12 mouse cellular contexts compared by ENCODE assay signal in the genomic region with DNA sequence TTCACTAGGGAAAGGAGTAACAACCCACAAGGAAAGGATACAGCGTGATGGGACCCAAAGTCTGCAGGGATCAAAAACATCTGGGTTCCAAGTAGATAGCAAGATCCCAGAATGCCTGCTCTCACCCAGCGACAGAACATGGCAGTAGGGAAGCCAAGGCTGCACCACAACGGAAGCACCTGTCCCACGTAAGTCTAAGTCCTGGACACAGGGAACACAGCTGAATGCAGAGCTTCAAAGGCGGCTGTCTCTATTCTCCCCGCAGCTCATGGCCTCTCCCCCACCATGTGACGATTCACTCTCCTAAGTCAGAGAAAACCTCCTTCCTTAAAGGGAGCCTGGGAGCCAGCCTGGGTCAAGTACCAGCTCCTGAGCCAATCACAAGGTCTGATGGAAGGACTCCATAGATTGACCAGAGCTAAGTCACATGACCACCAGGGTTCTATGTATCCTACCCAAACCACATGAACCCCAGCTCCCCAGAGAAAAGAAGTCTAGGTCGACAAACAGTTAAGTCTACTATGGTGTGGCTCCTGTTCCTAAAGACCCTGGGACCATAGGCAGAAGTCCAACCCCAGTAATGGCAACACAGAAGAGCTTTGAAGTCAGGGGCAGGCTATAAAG. TPM values are rescaled to one million over a fixed set of nuclear protein-coding genes. Genes with fewer than 3 reads are reported as not detected.
DNase-seq lines count a peak whose midpoint lies in the region; ATAC-seq and TF ChIP-seq lines count a peak whose summit lies in the region.
"Had no signal": no experiment of that assay in that cellular context is flagged by ENCODE, and none has a peak within 500 bp of the region (broad histone marks: within the 10 kb centered on the region; RNA-seq: fewer than 3 reads in every experiment).

No protein-coding gene starts in this region.

- WGBS in heart, embryonic 13.5 days, result 79% methylated on average over 8 of the region's 8 CpGs
- WGBS in kidney, embryonic 16.5 days, result 76% methylated on average over 8 of the region's 8 CpGs
- WGBS in midbrain, embryonic 15.5 days, result 88% methylated on average over 8 of the region's 8 CpGs

- TF ChIP-seq RAD21 in MEL (IDR thresholded peaks at IDR 0.05; ENCODE audit: low read depth, low read length), result no peak

- H3K4me3 ChIP-seq in heart, embryonic 13.5 days, result no peak overlapping the region
- no peak overlapping the region for H3K4me3 ChIP-seq in kidney, embryonic 16.5 days (ENCODE audit: low read length)
- no peak overlapping the region for H3K4me3 ChIP-seq in MEL (ENCODE audit: control insufficient read depth in 1 of 2, insufficient read depth in 1 of 2, low read depth in 2 of 2, low read length in 2 of 2)
- no peak overlapping the region for H3K4me3 ChIP-seq in midbrain, embryonic 15.5 days
- H3K4me3 ChIP-seq: embryonic facial prominence, embryonic 12.5 days; liver, embryonic 13.5 days had no signal

- peaks cover 72% of the 10 kb centered on the region for H3K79me2 ChIP-seq in MEL (ENCODE audit: control insufficient read depth, insufficient read depth, low read length, poor library complexity)

- ATAC-seq in heart, embryonic 13.5 days (ENCODE audit: extremely low read depth, insufficient number of reproducible peaks, low FRiP score, low TSS enrichment), result no peak
- ATAC-seq in kidney, embryonic 16.5 days (ENCODE audit: low FRiP score, low TSS enrichment), result peak; percentile 5; the same call in 1 of the 2 replicates
- ATAC-seq in midbrain, embryonic 15.5 days (replicated peaks), result 0 out of 2 replicates have a peak, but pooled peaks have one; percentile 2
- ATAC-seq: CD4-positive, CD25-positive, alpha-beta regulatory T cell, adult 4 months had no signal

- H3K4me1 ChIP-seq in heart, embryonic 13.5 days, result peaks cover 53% of the 10 kb centered on the region
- H3K4me1 ChIP-seq in kidney, embryonic 16.5 days (ENCODE audit: insufficient read depth, low read length), result peaks cover 17% of the 10 kb centered on the region
- H3K4me1 ChIP-seq in MEL (ENCODE audit: control insufficient read depth in 1 of 2, insufficient read depth in 2 of 2, low read length in 2 of 2), result peaks cover 15 to 60% of the 10 kb centered on the region in 2 experiments
- H3K4me1 ChIP-seq in midbrain, embryonic 15.5 days, result no peaks in the 10 kb centered on the region

- no peak for TF ChIP-seq EP300 in MEL (IDR thresholded peaks at IDR 0.05; ENCODE audit: low read depth in 1 of 2, low read length in 2 of 2)

- H3K9ac ChIP-seq in heart, embryonic 13.5 days, result no peak overlapping the region
- no peak overlapping the region for H3K9ac ChIP-seq in kidney, embryonic 16.5 days (replicated peaks; ENCODE audit: low read length)
- H3K9ac ChIP-seq in MEL (ENCODE audit: control insufficient read depth, low read depth, low read length, poor library complexity, severe bottlenecking), result no peak overlapping the region
- H3K9ac ChIP-seq in midbrain, embryonic 15.5 days, result no peak overlapping the region
- H3K9ac ChIP-seq: embryonic facial prominence, embryonic 12.5 days; liver, embryonic 13.5 days had no signal

- H3K27me3 ChIP-seq in heart, embryonic 13.5 days (replicated peaks), result no peaks in the 10 kb centered on the region
- H3K27me3 ChIP-seq in kidney, embryonic 16.5 days (ENCODE audit: insufficient read depth, low read length), result no peaks in the 10 kb centered on the region
- H3K27me3 ChIP-seq in MEL (ENCODE audit: control insufficient read depth in 1 of 2, insufficient read depth in 2 of 2, low read length in 2 of 2), result no peaks in the 10 kb centered on the region
- H3K27me3 ChIP-seq in midbrain, embryonic 15.5 days (replicated peaks), result no peaks in the 10 kb centered on the region
- H3K27me3 ChIP-seq: embryonic facial prominence, embryonic 12.5 days; liver, embryonic 13.5 days had no signal

- no peak for TF ChIP-seq CTCF in MEL (IDR thresholded peaks at IDR 0.05 in 2 of 3, conservative IDR thresholded peaks at IDR 0.05 in 1 of 3; ENCODE audit: control insufficient read depth in 1 of 3, insufficient read depth in 1 of 3, low read depth in 2 of 3, low read length in 3 of 3, poor library complexity in 1 of 3, severe bottlenecking in 1 of 3)

- H3K27ac ChIP-seq in heart, embryonic 13.5 days (replicated peaks), result peak overlapping the region; percentile 87
- H3K27ac ChIP-seq in kidney, embryonic 16.5 days (ENCODE audit: low read length), result 0 out of 2 replicates have a peak overlapping the region, but pooled peaks have one; percentile 32
- peak overlapping the region; percentile 31; the same call in 1 of the 2 replicates for H3K27ac ChIP-seq in MEL (ENCODE audit: control insufficient read depth, low read depth, low read length)
- no peak overlapping the region for H3K27ac ChIP-seq in midbrain, embryonic 15.5 days
- H3K27ac ChIP-seq: liver, embryonic 13.5 days had no signal

- no peak overlapping the region for H3K4me2 ChIP-seq in heart, embryonic 13.5 days
- no peak overlapping the region for H3K4me2 ChIP-seq in kidney, embryonic 16.5 days (replicated peaks; ENCODE audit: low read depth, low read length)
- H3K4me2 ChIP-seq in midbrain, embryonic 15.5 days, result no peak overlapping the region
- H3K4me2 ChIP-seq: embryonic facial prominence, embryonic 12.5 days; liver, embryonic 13.5 days had no signal

- 0 out of 2 replicates have a peak, but pooled peaks cover 6% of the 10 kb centered on the region for H3K9me3 ChIP-seq in heart, embryonic 13.5 days
- peaks cover 6% of the 10 kb centered on the region; the same call in 1 of the 2 replicates for H3K9me3 ChIP-seq in kidney, embryonic 16.5 days (ENCODE audit: low read length)
- no peaks in the 10 kb centered on the region for H3K9me3 ChIP-seq in MEL (replicated peaks; ENCODE audit: insufficient read depth, low read length)
- H3K9me3 ChIP-seq in midbrain, embryonic 15.5 days, result no peaks in the 10 kb centered on the region
- H3K9me3 ChIP-seq: embryonic facial prominence, embryonic 12.5 days; liver, embryonic 13.5 days had no signal

- DNase-seq in heart, postnatal 4 days, result no peak
- DNase-seq in kidney, adult 11 months, result no peak
- DNase-seq in MEL (ENCODE audit: low read depth, low spot score), result peak; percentile 12
- DNase-seq in retina, postnatal 1 day, result no peak
- no peak for DNase-seq in gastrocnemius, postnatal 10 days
- DNase-seq: liver, embryonic 13.5 days; thymus, postnatal 36 days had no signal

- no peak for TF ChIP-seq POLR2A in MEL (IDR thresholded peaks at IDR 0.05; ENCODE audit: control insufficient read depth in 1 of 2, insufficient read depth in 1 of 2, low read depth in 1 of 2, low read length in 2 of 2, poor library complexity in 1 of 2)

- peaks cover 15% of the 10 kb centered on the region for H3K36me3 ChIP-seq in heart, embryonic 13.5 days
- no peaks in the 10 kb centered on the region for H3K36me3 ChIP-seq in kidney, embryonic 16.5 days (ENCODE audit: insufficient read depth, low read length)
- H3K36me3 ChIP-seq in MEL (ENCODE audit: control insufficient read depth in 1 of 2, insufficient read depth in 2 of 2, low read length in 2 of 2), result peaks cover 24 to 72% of the 10 kb centered on the region in 2 experiments
- H3K36me3 ChIP-seq in midbrain, embryonic 15.5 days (replicated peaks), result no peaks in the 10 kb centered on the region
- H3K36me3 ChIP-seq: embryonic facial prominence, embryonic 12.5 days; liver, embryonic 13.5 days had no signal

TF ChIP-seq in MEL, 35 proteins besides CTCF, POLR2A, EP300 and RAD21:
- TF ChIP-seq ZKSCAN1 (IDR thresholded peaks at IDR 0.05; ENCODE audit: low read depth, low read length) (no peak), USF1 (IDR thresholded peaks at IDR 0.05; ENCODE audit: low read depth, low read length) (peak; percentile 56)

RNA-seq across cellular contexts. Expression of a gene that starts 11.9 kb away (rescaled TPM):
- 15.1 and 17.2 TPM in 2 replicates for polyA plus RNA-seq in heart, embryonic 13.5 days (2015; fragmentation: Nextera tagmentation; extraction: Ambion mirVana)
- total RNA-seq in heart, postnatal 4 days (2021), result 10 to 100 TPM; 13.2 TPM
- 11.2 and 12.1 TPM in 2 replicates for polyA plus RNA-seq in kidney, embryonic 16.5 days (2015; fragmentation: Nextera tagmentation; extraction: Ambion mirVana)
- total RNA-seq in MEL (2012; rRNA removed), result 44.8 and 57.4 TPM in 2 replicates
- 10 to 100 TPM in 1 of 2 experiments, not detected in 1; 61.1 TPM for polyA plus RNA-seq in MEL (2012; ENCODE audit: insufficient read depth in 1 of 2, insufficient read length in 2 of 2, low read depth in 1 of 2, low replicate concordance in 2 of 2, missing spikeins in 1 of 2)
- 5.8 and 6.4 TPM in 2 replicates for polyA plus RNA-seq in midbrain, embryonic 15.5 days (2015; fragmentation: Nextera tagmentation; extraction: Ambion mirVana)
- 1 to 10 TPM; 2.3 to 4.3 TPM for total RNA-seq in gastrocnemius, postnatal 10 days (2021)

RNA-seq across cellular contexts. Expression of a gene that starts 57.7 kb away (rescaled TPM):
- 17.0 and 18.1 TPM in 2 replicates for polyA plus RNA-seq in heart, embryonic 13.5 days (2015; fragmentation: Nextera tagmentation; extraction: Ambion mirVana)
- total RNA-seq in heart, postnatal 4 days (2021), result 100 to 1,000 TPM; 116 to 121 TPM
- polyA plus RNA-seq in kidney, embryonic 16.5 days (2015; fragmentation: Nextera tagmentation; extraction: Ambion mirVana), result 11.8 and 12.6 TPM in 2 replicates
- total RNA-seq in MEL (2012; rRNA removed), result 18.8 and 18.9 TPM in 2 replicates
- 10 to 100 TPM; 29.9 to 42.9 TPM for polyA plus RNA-seq in MEL (2012; ENCODE audit: insufficient read depth in 1 of 2, insufficient read length in 2 of 2, low read depth in 1 of 2, low replicate concordance in 2 of 2, missing spikeins in 1 of 2)
- polyA plus RNA-seq in midbrain, embryonic 15.5 days (2015; fragmentation: Nextera tagmentation; extraction: Ambion mirVana), result 16.8 and 18.1 TPM in 2 replicates
- total RNA-seq in gastrocnemius, postnatal 10 days (2021), result 10 to 100 TPM; 80.4 to 87.9 TPM
